Mouse (Mus musculus): Measurements from ENCODE around the gene Gpatch4. TPM values are rescaled to one million over a fixed set of nuclear protein-coding genes. Genes with fewer than 3 reads are reported as not detected.

Gene Gpatch4
- polyA plus RNA-seq, 1 experiment from 2014 or later = 23.9 TPM

GRCm38 (mm10) chr3:88100251-88100650 is 57.3 kb downstream of the Gpatch4 start:
- Histone ChIP-seq H3K27me3 (ENCODE audit: control insufficient read depth, insufficient read depth, low read length) (no peaks in the 10 kb centered on the region), H3K4me1 (ENCODE audit: control insufficient read depth, insufficient read depth, low read length) (no peaks in the 10 kb centered on the region), H3K4me2 (no peak overlapping the region), H3K9me3 (replicated peaks; ENCODE audit: control insufficient read depth, low read length) (no peaks in the 10 kb centered on the region), H3K27ac (ENCODE audit: low read depth, low read length) (no peak overlapping the region), H3K9ac (ENCODE audit: low read depth, low read length) (no peak overlapping the region), H3K4me3 (ENCODE audit: low read depth, low read length) (no peak overlapping the region), H3K36me3 (ENCODE audit: control insufficient read depth, insufficient read depth, low read length) (peaks cover 30% of the 10 kb centered on the region)
- ATAC-seq (replicated peaks; ENCODE audit: insufficient number of reproducible peaks, low FRiP score, low TSS enrichment) = no peak
- 84% methylated on average over 3 of the region's 3 CpGs for WGBS (ENCODE audit: insufficient replicate concordance)

GRCm38 (mm10) chr3:88101736-88102135 is 58.8 kb downstream of the Gpatch4 start:
- ATAC-seq (replicated peaks; ENCODE audit: insufficient number of reproducible peaks, low FRiP score, low TSS enrichment) = no peak
- no peak overlapping the region for H3K4me2 ChIP-seq
- 90% methylated on average over 7 of the region's 7 CpGs for WGBS (ENCODE audit: insufficient replicate concordance)
- no peaks in the 10 kb centered on the region for H3K4me1 ChIP-seq (ENCODE audit: control insufficient read depth, insufficient read depth, low read length)
- H3K4me3 ChIP-seq (ENCODE audit: low read depth, low read length) = no peak overlapping the region
- peaks cover 29% of the 10 kb centered on the region for H3K36me3 ChIP-seq (ENCODE audit: control insufficient read depth, insufficient read depth, low read length)
- H3K27me3 ChIP-seq (ENCODE audit: control insufficient read depth, insufficient read depth, low read length) = no peaks in the 10 kb centered on the region
- no peak overlapping the region for H3K27ac ChIP-seq (ENCODE audit: low read depth, low read length)
- no peak overlapping the region for H3K9ac ChIP-seq (ENCODE audit: low read depth, low read length)
- H3K9me3 ChIP-seq (replicated peaks; ENCODE audit: control insufficient read depth, low read length) = no peaks in the 10 kb centered on the region

GRCm38 (mm10) chr3:88102196-88102595 is 59.3 kb downstream of the Gpatch4 start:
- Histone ChIP-seq H3K27ac (ENCODE audit: low read depth, low read length) (no peak overlapping the region), H3K9me3 (replicated peaks; ENCODE audit: control insufficient read depth, low read length) (no peaks in the 10 kb centered on the region), H3K36me3 (ENCODE audit: control insufficient read depth, insufficient read depth, low read length) (peaks cover 25% of the 10 kb centered on the region), H3K27me3 (ENCODE audit: control insufficient read depth, insufficient read depth, low read length) (no peaks in the 10 kb centered on the region), H3K4me3 (ENCODE audit: low read depth, low read length) (no peak overlapping the region), H3K4me2 (no peak overlapping the region), H3K9ac (ENCODE audit: low read depth, low read length) (no peak overlapping the region), H3K4me1 (ENCODE audit: control insufficient read depth, insufficient read depth, low read length) (no peaks in the 10 kb centered on the region)
- no peak; the same call in 1 of the 2 replicates for ATAC-seq (replicated peaks; ENCODE audit: insufficient number of reproducible peaks, low FRiP score, low TSS enrichment)
- WGBS (ENCODE audit: insufficient replicate concordance) = 73% methylated on average over 6 of the region's 6 CpGs

- no peaks in the 10 kb centered on the region for H3K4me1 ChIP-seq (ENCODE audit: control insufficient read depth, insufficient read depth, low read length)
- no peak overlapping the region for H3K27ac ChIP-seq (ENCODE audit: low read depth, low read length)
- H3K4me2 ChIP-seq = no peak overlapping the region
- no peaks in the 10 kb centered on the region for H3K9me3 ChIP-seq (replicated peaks; ENCODE audit: control insufficient read depth, low read length)
- no peak overlapping the region for H3K9ac ChIP-seq (ENCODE audit: low read depth, low read length)
- H3K36me3 ChIP-seq (ENCODE audit: control insufficient read depth, insufficient read depth, low read length) = peaks cover 25% of the 10 kb centered on the region
- H3K4me3 ChIP-seq (ENCODE audit: low read depth, low read length) = no peak overlapping the region
- 68% methylated on average over 6 of the region's 6 CpGs for WGBS (ENCODE audit: insufficient replicate concordance)
- H3K27me3 ChIP-seq (ENCODE audit: control insufficient read depth, insufficient read depth, low read length) = no peaks in the 10 kb centered on the region
- ATAC-seq (replicated peaks; ENCODE audit: insufficient number of reproducible peaks, low FRiP score, low TSS enrichment) = no peak
Measured at GRCm38 (mm10) chr3:88102611-88103010, 59.7 kb downstream of the Gpatch4 start.

Other genes with a start within 250 kb of the Gpatch4 start
- 0.30 and 0.51 TPM in 2 replicates for gene Ntrk1, start 247.9 kb upstream of the Gpatch4 start, polyA plus RNA-seq (2014; fragmentation: Nextera tagmentation; extraction: Ambion mirVana)
- 0.03 and 0.23 TPM in 2 replicates for gene Insrr, start 246.2 kb upstream of the Gpatch4 start, polyA plus RNA-seq (2014; fragmentation: Nextera tagmentation; extraction: Ambion mirVana)
- gene Pear1, start 218.8 kb upstream of the Gpatch4 start, polyA plus RNA-seq (2014; fragmentation: Nextera tagmentation; extraction: Ambion mirVana) = 12.1 and 13.5 TPM in 2 replicates
- gene Sh2d2a, start 196.4 kb upstream of the Gpatch4 start, polyA plus RNA-seq (2014; fragmentation: Nextera tagmentation; extraction: Ambion mirVana) = 0.17 TPM in 1 of 2 replicates, not detected in the other
- 14.1 and 14.5 TPM in 2 replicates for gene Prcc, start 157.5 kb upstream of the Gpatch4 start, polyA plus RNA-seq (2014; fragmentation: Nextera tagmentation; extraction: Ambion mirVana)
- 172 and 179 TPM in 2 replicates for gene Hdgf, start 136.8 kb upstream of the Gpatch4 start, polyA plus RNA-seq (2014; fragmentation: Nextera tagmentation; extraction: Ambion mirVana)
- gene Mrpl24, start 123.6 kb upstream of the Gpatch4 start, polyA plus RNA-seq (2014; fragmentation: Nextera tagmentation; extraction: Ambion mirVana) = 67.3 and 68.2 TPM in 2 replicates
- gene Isg20l2, start 112.8 kb upstream of the Gpatch4 start, polyA plus RNA-seq (2014; fragmentation: Nextera tagmentation; extraction: Ambion mirVana) = 25.0 and 30.2 TPM in 2 replicates
- 14.3 and 14.9 TPM in 2 replicates for gene Rrnad1, start 112.4 kb upstream of the Gpatch4 start, polyA plus RNA-seq (2014; fragmentation: Nextera tagmentation; extraction: Ambion mirVana)
- 24.1 and 25.1 TPM in 2 replicates for gene Crabp2, start 94.4 kb upstream of the Gpatch4 start, polyA plus RNA-seq (2014; fragmentation: Nextera tagmentation; extraction: Ambion mirVana)
- gene Nes, start 72.0 kb upstream of the Gpatch4 start, polyA plus RNA-seq (2014; fragmentation: Nextera tagmentation; extraction: Ambion mirVana) = 11.1 and 15.1 TPM in 2 replicates
- not detected in 2 replicates for gene Bcan, start 42.9 kb upstream of the Gpatch4 start, polyA plus RNA-seq (2014; fragmentation: Nextera tagmentation; extraction: Ambion mirVana)
- not detected in 2 replicates for gene Hapln2, start 15.5 kb upstream of the Gpatch4 start, polyA plus RNA-seq (2014; fragmentation: Nextera tagmentation; extraction: Ambion mirVana)
- gene Naxe, start 15.4 kb downstream of the Gpatch4 start, polyA plus RNA-seq (2014; fragmentation: Nextera tagmentation; extraction: Ambion mirVana) = 136 and 149 TPM in 2 replicates
- not detected in 2 replicates for gene Ttc24, start 35.2 kb downstream of the Gpatch4 start, polyA plus RNA-seq (2014; fragmentation: Nextera tagmentation; extraction: Ambion mirVana)
- 18.5 and 21.9 TPM in 2 replicates for gene Iqgap3, start 38.9 kb downstream of the Gpatch4 start, polyA plus RNA-seq (2014; fragmentation: Nextera tagmentation; extraction: Ambion mirVana)
- gene Mef2d, start 99.3 kb downstream of the Gpatch4 start, polyA plus RNA-seq (2014; fragmentation: Nextera tagmentation; extraction: Ambion mirVana) = 39.8 and 45.1 TPM in 2 replicates
- gene Rhbg, start 211.6 kb downstream of the Gpatch4 start, polyA plus RNA-seq (2014; fragmentation: Nextera tagmentation; extraction: Ambion mirVana) = 0.10 TPM in 1 of 2 replicates, not detected in the other
- 0.31 TPM in 1 of 2 replicates, not detected in the other for gene Gm38392, start 244.1 kb downstream of the Gpatch4 start, polyA plus RNA-seq (2014; fragmentation: Nextera tagmentation; extraction: Ambion mirVana)

Data from heart, embryonic 11.5 days (tissue).